13 mouse cellular contexts compared by ENCODE assay signal in genomic region chr2:169834602-169835001, GRCm38 (mm10).
DNase-seq lines count a peak whose midpoint lies in the region; ATAC-seq and TF ChIP-seq lines count a peak whose summit lies in the region.
"Had no signal": no experiment of that assay in that cellular context is flagged by ENCODE, and none has a peak within 500 bp of the region (broad histone marks: within the 10 kb centered on the region; RNA-seq: fewer than 3 reads in every experiment).

No protein-coding gene starts in this region.

- no peak for TF ChIP-seq EP300 in stomach, postnatal 0 days (optimal IDR thresholded peaks at IDR 0.05)

- no peak overlapping the region for H3K9ac ChIP-seq in kidney, embryonic 15.5 days
- peak overlapping the region; percentile 30; the same call in 1 of the 2 replicates for H3K9ac ChIP-seq in stomach, embryonic 14.5 days (replicated peaks; ENCODE audit: low read depth, low read length)
- H3K9ac ChIP-seq in stomach, postnatal 0 days (ENCODE audit: low read length): no peak overlapping the region
- no peak overlapping the region for H3K9ac ChIP-seq in limb, embryonic 11.5 days (ENCODE audit: low read length)
- H3K9ac ChIP-seq: limb, embryonic 15.5 days had no signal

- no peaks in the 10 kb centered on the region for H3K27me3 ChIP-seq in kidney, embryonic 15.5 days
- H3K27me3 ChIP-seq in stomach, embryonic 14.5 days (ENCODE audit: control insufficient read depth, insufficient read depth, low read length): no peaks in the 10 kb centered on the region
- H3K27me3 ChIP-seq in stomach, postnatal 0 days (ENCODE audit: control insufficient read depth, insufficient read depth, low read length): no peaks in the 10 kb centered on the region
- H3K27me3 ChIP-seq in limb, embryonic 11.5 days (ENCODE audit: control insufficient read depth, insufficient read depth, low read length): no peaks in the 10 kb centered on the region
- H3K27me3 ChIP-seq: CH12.LX; limb, embryonic 15.5 days had no signal

- no peak for DNase-seq in kidney, postnatal 36 days
- no peak for DNase-seq in stomach, postnatal 0 days (ENCODE audit: low spot score)
- no peak for DNase-seq in limb, embryonic 11.5 days (ENCODE audit: low spot score)
- DNase-seq in cerebellum, adult 11-12 months: no peak
- no peak for DNase-seq in layer of hippocampus, adult 9-10 months (ENCODE audit: low spot score)
- DNase-seq: cerebellum, adult 9-10 months; gastrocnemius, postnatal 36 days; kidney, postnatal 14 days had no signal

- H3K4me3 ChIP-seq in kidney, embryonic 15.5 days (replicated peaks): no peak overlapping the region
- no peak overlapping the region; the same call in 1 of the 2 replicates for H3K4me3 ChIP-seq in stomach, embryonic 14.5 days (ENCODE audit: low read depth, low read length)
- H3K4me3 ChIP-seq in stomach, postnatal 0 days (ENCODE audit: low read depth, low read length): no peak overlapping the region
- no peak overlapping the region for H3K4me3 ChIP-seq in limb, embryonic 11.5 days (ENCODE audit: low read depth, low read length)
- H3K4me3 ChIP-seq: limb, embryonic 15.5 days had no signal

- WGBS in kidney, embryonic 15.5 days: 13% methylated on average over 7 of the region's 7 CpGs
- 9% methylated on average over 7 of the region's 7 CpGs for WGBS in stomach, embryonic 14.5 days
- 15% methylated on average over 7 of the region's 7 CpGs for WGBS in stomach, postnatal 0 days
- WGBS in limb, embryonic 11.5 days: 21% methylated on average over 7 of the region's 7 CpGs

- no peaks in the 10 kb centered on the region for H3K9me3 ChIP-seq in kidney, embryonic 15.5 days (replicated peaks)
- H3K9me3 ChIP-seq in stomach, embryonic 14.5 days (ENCODE audit: control insufficient read depth, low read depth, low read length): no peaks in the 10 kb centered on the region
- H3K9me3 ChIP-seq in stomach, postnatal 0 days (ENCODE audit: control insufficient read depth, low read length): no peaks in the 10 kb centered on the region
- H3K9me3 ChIP-seq in limb, embryonic 11.5 days (ENCODE audit: control insufficient read depth, low read length): no peaks in the 10 kb centered on the region
- H3K9me3 ChIP-seq: limb, embryonic 15.5 days had no signal

- peak overlapping the region; percentile 8; the same call in 1 of the 2 replicates for H3K4me2 ChIP-seq in kidney, embryonic 15.5 days
- H3K4me2 ChIP-seq in stomach, embryonic 14.5 days (replicated peaks; ENCODE audit: low read depth, low read length): peak overlapping the region; percentile 19; the same call in 1 of the 2 replicates
- no peak overlapping the region for H3K4me2 ChIP-seq in stomach, postnatal 0 days (replicated peaks; ENCODE audit: low read depth)
- no peak overlapping the region for H3K4me2 ChIP-seq in limb, embryonic 11.5 days (ENCODE audit: low read depth, severe bottlenecking)
- H3K4me2 ChIP-seq: limb, embryonic 15.5 days had no signal

- TF ChIP-seq CTCF in stomach, postnatal 0 days (IDR thresholded peaks at IDR 0.05; ENCODE audit: low read depth): no peak

- H3K27ac ChIP-seq in kidney, embryonic 15.5 days: 0 out of 2 replicates have a peak overlapping the region, but pooled peaks have one; percentile 29
- H3K27ac ChIP-seq in stomach, embryonic 14.5 days (ENCODE audit: low read length): peak overlapping the region; percentile 61; the same call in 1 of the 2 replicates
- no peak overlapping the region for H3K27ac ChIP-seq in stomach, postnatal 0 days (replicated peaks)
- no peak overlapping the region for H3K27ac ChIP-seq in limb, embryonic 11.5 days (replicated peaks; ENCODE audit: low read depth, low read length)
- H3K27ac ChIP-seq: limb, embryonic 15.5 days; macrophage had no signal

- H3K36me3 ChIP-seq in kidney, embryonic 15.5 days: no peaks in the 10 kb centered on the region
- H3K36me3 ChIP-seq in stomach, embryonic 14.5 days (ENCODE audit: control insufficient read depth, insufficient read depth, low read length): no peaks in the 10 kb centered on the region
- H3K36me3 ChIP-seq in stomach, postnatal 0 days (ENCODE audit: control insufficient read depth, insufficient read depth, low read length): no peaks in the 10 kb centered on the region
- no peaks in the 10 kb centered on the region for H3K36me3 ChIP-seq in limb, embryonic 11.5 days (ENCODE audit: control insufficient read depth, insufficient read depth, low read length)
- H3K36me3 ChIP-seq: limb, embryonic 15.5 days had no signal

- peaks cover 40% of the 10 kb centered on the region for H3K4me1 ChIP-seq in kidney, embryonic 15.5 days
- H3K4me1 ChIP-seq in stomach, embryonic 14.5 days (ENCODE audit: control insufficient read depth, insufficient read depth, low read length): peaks cover 30% of the 10 kb centered on the region
- no peaks in the 10 kb centered on the region for H3K4me1 ChIP-seq in stomach, postnatal 0 days (replicated peaks; ENCODE audit: control insufficient read depth, insufficient read depth)
- peaks cover 11% of the 10 kb centered on the region; the same call in 1 of the 2 replicates for H3K4me1 ChIP-seq in limb, embryonic 11.5 days (ENCODE audit: control insufficient read depth, insufficient read depth, low read length)

- peak; percentile 79 for ATAC-seq in kidney, embryonic 15.5 days (replicated peaks; ENCODE audit: low FRiP score)
- ATAC-seq in stomach, embryonic 14.5 days (ENCODE audit: insufficient number of reproducible peaks, insufficient read depth, low FRiP score, low read depth): peak; percentile 35; the same call in 1 of the 2 replicates
- no peak for ATAC-seq in stomach, postnatal 0 days (ENCODE audit: low FRiP score, low TSS enrichment)
- 0 out of 2 replicates have a peak, but pooled peaks have one; percentile 16 for ATAC-seq in limb, embryonic 11.5 days (ENCODE audit: insufficient number of reproducible peaks, low FRiP score, low TSS enrichment, low read depth)

Comparison
In these comparisons a context has a peak if more than half of its experiments do, and no peak if none do; other contexts are left out.
1. H3K27ac ChIP-seq: peak in kidney, embryonic 15.5 days (single experiment) and stomach, embryonic 14.5 days (single experiment); none in stomach, postnatal 0 days (single experiment) and limb, embryonic 11.5 days (single experiment).
2. H3K4me2 ChIP-seq: peak in kidney, embryonic 15.5 days (single experiment) and stomach, embryonic 14.5 days (single experiment); none in stomach, postnatal 0 days (single experiment) and limb, embryonic 11.5 days (single experiment).